Mouse (Mus musculus) embryonic stem cell, embryonic (primary cell): Measurements from ENCODE around the gene Smlr1.

Experiments used
- CTCF ChIA-PET, 4 experiments: fragments of 300-600 bp in 2 of 4; fragments of 350-600 bp in 2 of 4; sonication (Branson Sonifier 250); formaldehyde crosslinking; loops; one replicate each; lab custom pipeline; 2022; ENCODE audit warnings: inconsistent platforms in 2 of 4; lab: Charles Lee
- POLR2A ChIA-PET, 4 experiments: fragments of 300-600 bp in 2 of 4; fragments of 350-600 bp in 2 of 4; sonication (Branson Sonifier 250); formaldehyde crosslinking; loops; one replicate each; lab custom pipeline; 2022; ENCODE audit warnings: antibody characterized with exemption in 4 of 4, inconsistent platforms in 1 of 4; lab: Charles Lee

The Smlr1 gene

DNA sequence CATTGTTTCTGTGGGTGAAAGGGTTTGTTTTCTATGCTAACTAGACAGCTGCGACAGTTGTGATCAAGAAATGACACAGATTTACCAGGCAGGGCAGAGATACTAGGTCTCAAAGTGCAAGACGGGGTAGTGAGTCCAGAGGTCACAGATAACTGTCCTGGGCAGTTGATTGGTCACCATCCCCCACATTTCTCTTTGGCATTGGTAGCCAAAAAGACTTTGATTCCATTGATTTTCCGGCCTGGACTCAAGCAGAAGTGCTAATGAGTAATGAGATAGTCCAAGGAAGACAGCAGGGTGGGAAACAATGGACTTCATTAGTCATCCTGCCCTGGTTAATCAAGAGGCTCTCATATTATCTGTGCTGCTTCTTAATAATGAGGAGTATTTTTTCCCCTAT, 16.1 kb downstream of the Smlr1 start:
- POLR2A ChIA-PET, result no interaction called here
- CTCF ChIA-PET, result no interaction called here

DNA sequence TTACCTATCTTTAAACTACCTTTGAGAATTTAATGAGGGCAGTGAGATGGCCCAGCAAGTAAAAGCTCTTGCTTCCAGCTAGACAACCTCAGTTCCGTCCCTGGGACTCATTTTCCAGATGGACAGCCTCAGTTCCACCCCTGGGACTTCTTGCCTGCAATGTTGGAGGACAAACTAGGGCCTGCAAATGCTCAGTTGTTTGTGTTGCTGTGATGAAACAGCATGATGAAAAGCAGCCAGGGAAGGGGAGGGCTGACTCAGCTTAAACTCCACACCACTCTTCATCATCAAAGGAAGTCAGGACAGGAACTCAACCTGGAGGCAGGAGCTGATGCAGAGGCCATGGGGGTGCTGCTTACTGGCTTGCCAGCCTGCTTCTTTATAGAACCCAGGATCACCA, 22.2 kb downstream of the Smlr1 start:
- POLR2A ChIA-PET, result interaction anchor here in 1 of 4 experiments (0.8 kb wide), 1 partner anchor 117 kb away, joined by 3 read pairs; no protein-coding TSS in a partner anchor
- CTCF ChIA-PET, result interaction anchor here in 1 of 4 experiments (0.6 kb wide), 1 partner anchor 480 kb away, joined by 3 read pairs; no protein-coding TSS in a partner anchor

DNA sequence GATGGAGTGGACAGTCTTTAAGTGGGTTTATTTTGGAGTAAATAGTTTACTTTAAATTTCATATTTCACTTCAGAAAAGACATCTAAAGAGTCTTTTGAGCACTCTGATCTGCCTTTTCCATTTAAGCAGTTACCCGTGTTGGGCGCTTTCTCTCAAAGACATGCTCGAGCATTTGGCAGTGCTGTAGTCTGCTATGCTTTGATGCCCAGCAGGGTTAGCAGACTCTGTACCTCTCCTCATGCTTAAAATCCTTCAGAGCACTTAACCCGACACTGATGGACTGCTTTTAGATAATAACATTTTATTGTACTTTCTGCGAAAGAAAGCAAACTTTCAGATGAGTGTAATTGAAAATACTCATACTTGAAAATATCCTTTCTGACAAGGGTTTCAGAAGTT, 32.8 kb downstream of the Smlr1 start:
- ChIA-PET CTCF (no interaction called here), POLR2A (interaction anchor here in 1 of 4 experiments (1.0 kb wide), 1 partner anchor 10 kb away, joined by 3 read pairs; no protein-coding TSS in a partner anchor)

DNA sequence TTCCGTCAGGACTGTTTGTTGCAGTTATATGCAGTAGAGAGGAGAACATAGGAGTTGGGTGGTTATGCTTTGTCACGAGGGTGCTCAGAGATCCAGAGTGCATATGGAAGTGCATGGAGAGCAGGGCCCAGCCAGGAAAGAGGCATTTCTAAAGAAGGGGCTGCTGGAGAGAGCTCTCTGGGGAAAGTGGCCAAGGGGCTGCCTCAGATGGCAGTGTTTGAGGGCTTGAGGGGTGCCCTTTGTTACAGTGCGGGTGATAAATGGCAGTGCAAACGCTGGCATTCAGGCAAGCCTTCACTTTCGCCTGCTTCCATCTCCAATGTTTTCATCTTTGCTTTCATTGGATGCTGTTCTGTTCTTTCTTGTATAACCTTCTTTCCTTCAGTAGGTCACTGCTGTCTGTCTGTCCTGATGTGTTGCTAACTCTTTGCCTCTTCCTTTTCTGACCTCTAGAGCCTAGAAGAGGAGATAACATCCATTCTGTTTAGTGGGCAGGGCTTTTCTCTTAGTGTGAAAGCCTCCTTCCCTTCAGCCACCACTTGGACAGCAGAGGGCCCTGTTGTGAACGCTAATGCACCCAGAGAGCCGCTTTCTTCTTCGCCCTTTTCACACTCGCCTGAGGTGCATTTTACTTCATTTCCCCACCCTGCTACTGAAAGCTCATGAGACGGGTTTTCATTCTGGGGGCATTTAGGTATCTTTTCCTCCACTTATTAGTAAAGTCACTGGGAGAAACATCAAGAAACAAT, 36.6 kb downstream of the Smlr1 start:
- POLR2A ChIA-PET, result interaction anchor here in 1 of 4 experiments (0.6 kb wide), 1 partner anchor 174 kb away, joined by 3 read pairs; no protein-coding TSS in a partner anchor
- CTCF ChIA-PET, result interaction anchor here in 2 of 4 experiments (0.6 kb wide), 2 partner anchors 61 to 176 kb away, joined by 3 to 4 read pairs; no protein-coding TSS in a partner anchor

DNA sequence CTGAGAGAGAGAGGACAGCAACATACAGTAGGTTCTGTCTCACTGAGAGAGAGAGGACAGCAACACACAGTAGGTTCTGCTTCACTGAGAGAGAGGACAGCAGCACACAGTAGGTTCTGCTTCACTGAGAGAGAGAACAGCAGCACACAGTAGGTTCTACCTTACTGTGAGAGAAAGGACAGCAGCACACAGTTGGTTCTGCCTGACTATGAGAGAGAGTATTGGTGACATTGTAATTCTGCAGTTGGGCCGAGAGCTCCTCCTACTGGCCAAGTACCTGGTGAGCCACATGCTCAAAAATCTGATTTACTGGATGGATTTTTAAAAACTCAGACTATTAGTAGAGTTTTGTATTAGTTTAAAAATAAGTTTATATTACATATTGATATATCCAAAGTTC, 47.6 kb downstream of the Smlr1 start:
- POLR2A ChIA-PET, result interaction anchor here in 3 of 4 experiments (0.6 to 1.5 kb wide), 4 partner anchors 91 to 148 kb away, joined by 3 to 5 read pairs (median 4); no protein-coding TSS in a partner anchor
- CTCF ChIA-PET, result interaction anchor here (0.6 to 1.5 kb wide), 10 partner anchors 15 to 1397 kb away, joined by 3 to 5 read pairs (median 3); no protein-coding TSS in a partner anchor

DNA sequence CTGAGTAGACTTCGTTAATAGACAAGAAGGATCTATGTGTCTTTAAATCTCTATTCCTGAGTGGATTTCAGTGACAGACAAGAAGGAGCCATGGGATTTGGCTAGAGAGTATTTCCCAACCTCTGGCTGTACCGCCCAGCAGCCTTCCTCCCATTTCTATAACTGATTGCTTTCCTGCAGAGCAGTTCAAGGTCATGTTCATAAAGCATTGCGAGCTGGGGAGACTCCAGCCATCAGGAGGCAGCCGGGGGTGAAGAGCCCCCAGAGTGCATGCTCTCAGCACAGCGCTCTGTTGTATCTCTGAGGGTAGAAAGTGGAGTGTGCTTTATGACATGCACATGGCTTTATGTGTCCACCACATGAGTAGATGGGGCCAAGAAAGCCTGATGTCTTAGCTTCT, 53.3 kb downstream of the Smlr1 start:
- POLR2A ChIA-PET, result interaction anchor here in 3 of 4 experiments (0.6 to 1.2 kb wide), 4 partner anchors 8 to 208 kb away, joined by 3 to 5 read pairs (median 4); no protein-coding TSS in a partner anchor
- CTCF ChIA-PET, result no interaction called here

DNA sequence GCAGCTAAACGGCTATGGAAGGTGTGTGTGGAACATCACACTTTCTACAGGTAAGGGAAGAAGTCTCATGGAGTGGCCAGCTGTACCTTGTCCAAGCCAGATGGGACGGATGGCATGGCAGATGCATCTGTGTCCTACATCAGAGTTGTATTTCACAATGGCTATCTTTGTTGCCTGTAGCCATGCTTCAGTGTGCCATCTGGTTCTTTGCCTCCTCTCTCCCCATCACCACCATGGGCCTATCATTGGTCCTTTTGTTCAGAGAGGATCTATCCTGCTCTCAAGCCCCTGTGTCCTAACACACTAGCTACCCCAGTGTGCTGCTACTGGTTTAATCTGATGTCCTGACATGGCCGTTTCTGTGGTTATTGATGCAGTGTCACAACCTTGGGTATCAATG, 56.4 kb downstream of the Smlr1 start:
- CTCF ChIA-PET, result no interaction called here
- POLR2A ChIA-PET, result no interaction called here
